Mouse (Mus musculus) C2C12 (cell line): ENCODE data around the gene Calcrl.

Source experiments
- CEBPB ChIP-seq: IDR thresholded peaks from one replicate; pipeline ENCODE4 v1.6.1; 2011; ENCODE audit warnings: low read depth, mild to moderate bottlenecking, control low read depth, moderate library complexity
- CTCF ChIP-seq: IDR thresholded peaks from one replicate; pipeline ENCODE4 v1.5.1; 2011; ENCODE audit not compliant: control insufficient read depth, insufficient read depth, insufficient read length
- MAX ChIP-seq: IDR thresholded peaks from one replicate; pipeline ENCODE4 v1.6.1; 2011; ENCODE audit warnings: mild to moderate bottlenecking, control low read depth
- MYOD1 ChIP-seq: IDR thresholded peaks from one replicate; pipeline ENCODE4 v1.6.1; 2011; ENCODE audit warnings: low read depth; ENCODE audit not compliant: control insufficient read depth, insufficient read length
- MYOG ChIP-seq: IDR thresholded peaks from one replicate; pipeline ENCODE4 v1.6.1; 2011; ENCODE audit not compliant: control insufficient read depth, insufficient read length; ENCODE audit errors: extremely low read depth
- USF1 ChIP-seq: IDR thresholded peaks from one replicate; pipeline ENCODE4 v1.6.1; 2011; ENCODE audit warnings: low read depth, mild to moderate bottlenecking, control low read depth, moderate library complexity

- TF ChIP-seq CEBPB (no peak), CTCF (no peak), MYOG (no peak), MAX (no peak), USF1 (no peak), MYOD1 (no peak)
Measured at GRCm38 (mm10) chr2:84383828-84384227, 41.4 kb downstream of the Calcrl start.
